Mouse (Mus musculus) CH12.LX (cell line): ENCODE measurements around the gene Brip1. TPM values are rescaled to one million over a fixed set of nuclear protein-coding genes. Genes with fewer than 3 reads are reported as not detected.

ENCODE experiments used
- DNase-seq: peaks from one replicate; pipeline ENCODE4 v3.0.0-alpha.2; 2013; ENCODE audit errors: extremely low read depth
- H3K27ac ChIP-seq: 2 replicates; pipeline ENCODE4 v1.5.1; 2012; ENCODE audit warnings: low read depth, mild to moderate bottlenecking, control low read depth, moderate library complexity; ENCODE audit not compliant: insufficient read depth
- H3K27me3 ChIP-seq: replicated peaks from 2 replicates; pipeline ENCODE3; 2012; ENCODE audit warnings: inconsistent platforms
- H3K36me3 ChIP-seq, 2 experiments: replicated peaks in 1 of 2; 2 replicates each; pipeline versions ENCODE3 to v1.6.1; 2012; ENCODE audit warnings: inconsistent platforms in 1 of 2, low read length in 1 of 2, mild to moderate bottlenecking in 1 of 2, mixed read lengths in 1 of 2, moderate library complexity in 1 of 2; ENCODE audit not compliant: control insufficient read depth in 1 of 2, insufficient read depth in 1 of 2
- H3K4me1 ChIP-seq, 2 experiments: 2 replicates each; pipeline ENCODE4 v1.6.1; 2012; ENCODE audit warnings: inconsistent platforms in 1 of 2, moderate library complexity in 1 of 2; ENCODE audit not compliant: insufficient read depth in 2 of 2, control insufficient read depth in 1 of 2
- H3K4me2 ChIP-seq: 2 replicates; pipeline ENCODE4 v1.6.1; 2012; ENCODE audit warnings: low read depth, mild to moderate bottlenecking, control low read depth; ENCODE audit not compliant: poor library complexity, insufficient read depth, severe bottlenecking
- H3K4me3 ChIP-seq, 3 experiments: fragments of 150-350 bp in 1 of 3; sonication (generic) in 1 of 3; replicated peaks in 1 of 3; 2 replicates each; pipeline versions ENCODE3 to v1.5.1; 2011 to 2012; ENCODE audit warnings: low read depth in 2 of 3, low read length in 2 of 3, mild to moderate bottlenecking in 2 of 3, moderate library complexity in 2 of 3, control low read depth in 1 of 3, improper control_type of control experiment in 1 of 3, inconsistent platforms in 1 of 3, mixed read lengths in 1 of 3; ENCODE audit not compliant: poor library complexity in 1 of 3
- H3K79me2 ChIP-seq: replicated peaks from 2 replicates; pipeline ENCODE4 v1.6.1; 2012; ENCODE audit warnings: mild to moderate bottlenecking, moderate library complexity; ENCODE audit not compliant: control insufficient read depth, poor library complexity, insufficient read depth, severe bottlenecking; ENCODE audit errors: extremely low read depth
- H3K9ac ChIP-seq: 2 replicates; pipeline ENCODE4 v1.6.1; 2012; ENCODE audit warnings: low read depth, mild to moderate bottlenecking, control low read depth, moderate library complexity; ENCODE audit not compliant: insufficient read depth
- H3K9me3 ChIP-seq: replicated peaks from 2 replicates; pipeline ENCODE3; 2012; ENCODE audit warnings: low read length, inconsistent platforms, mixed read lengths
- BHLHE40 ChIP-seq: IDR thresholded peaks from 2 replicates; pipeline ENCODE4 v1.6.1; 2011; ENCODE audit warnings: mild to moderate bottlenecking, low read depth, low read length, improper control_type of control experiment
- CHD2 ChIP-seq: IDR thresholded peaks from 2 replicates; pipeline ENCODE4 v1.6.1; 2011; ENCODE audit warnings: low read length, improper control_type of control experiment
- E2F4 ChIP-seq: IDR thresholded peaks from 2 replicates; pipeline ENCODE4 v1.6.1; 2011; ENCODE audit warnings: low read depth, low read length, improper control_type of control experiment; ENCODE audit not compliant: insufficient replicate concordance
- ELF1 ChIP-seq: IDR thresholded peaks from 2 replicates; pipeline ENCODE4 v1.6.1; 2014; ENCODE audit warnings: low read depth, mild to moderate bottlenecking, inconsistent platforms, low read length, improper control_type of control experiment
- EP300 ChIP-seq: IDR thresholded peaks from 2 replicates; pipeline ENCODE4 v1.6.1; 2011; ENCODE audit warnings: low read length, improper control_type of control experiment
- ETS1 ChIP-seq: conservative IDR thresholded peaks from 2 replicates; pipeline ENCODE4 v1.6.1; 2012; ENCODE audit warnings: low read depth, mild to moderate bottlenecking, inconsistent platforms, low read length, improper control_type of control experiment, moderate library complexity
- GABPA ChIP-seq: IDR thresholded peaks from 2 replicates; pipeline ENCODE4 v1.6.1; 2012; ENCODE audit warnings: low read depth, low read length, improper control_type of control experiment, inconsistent platforms; ENCODE audit not compliant: insufficient replicate concordance
- IRF4 ChIP-seq: IDR thresholded peaks from 2 replicates; pipeline ENCODE4 v1.6.1; 2014; ENCODE audit warnings: low read depth, mild to moderate bottlenecking, inconsistent platforms, low read length, improper control_type of control experiment
- KAT2A ChIP-seq: IDR thresholded peaks from 2 replicates; pipeline ENCODE4 v1.6.1; 2012; ENCODE audit warnings: low read length, improper control_type of control experiment, inconsistent platforms; ENCODE audit not compliant: insufficient replicate concordance
- PAX5 ChIP-seq: IDR thresholded peaks from 2 replicates; pipeline ENCODE4 v1.6.1; 2012; ENCODE audit warnings: low read length, inconsistent platforms, mixed read lengths
- RAD21 ChIP-seq: IDR thresholded peaks from 2 replicates; pipeline ENCODE4 v1.6.1; 2011; ENCODE audit warnings: low read depth, mild to moderate bottlenecking, low read length, improper control_type of control experiment, moderate library complexity
- SIN3A ChIP-seq: IDR thresholded peaks from 2 replicates; pipeline ENCODE4 v1.6.1; 2012; ENCODE audit warnings: low read length, improper control_type of control experiment, inconsistent platforms
- SMC3 ChIP-seq: IDR thresholded peaks from 2 replicates; pipeline ENCODE4 v1.6.1; 2011; ENCODE audit warnings: low read depth, low read length, improper control_type of control experiment
- TBP ChIP-seq: conservative IDR thresholded peaks from 2 replicates; pipeline ENCODE4 v1.6.1; 2011; ENCODE audit warnings: low read depth, low read length, improper control_type of control experiment
- USF2 ChIP-seq: conservative IDR thresholded peaks from 2 replicates; pipeline ENCODE4 v1.6.1; 2011; ENCODE audit warnings: low read depth, low read length, improper control_type of control experiment
- ZC3H11A ChIP-seq: IDR thresholded peaks from 2 replicates; pipeline ENCODE4 v1.6.1; 2012; ENCODE audit warnings: low read depth, mild to moderate bottlenecking, inconsistent platforms, low read length, improper control_type of control experiment
- ZMIZ1 ChIP-seq: IDR thresholded peaks from 2 replicates; pipeline ENCODE4 v1.6.1; 2012; ENCODE audit warnings: low read depth, mild to moderate bottlenecking, inconsistent platforms, low read length, improper control_type of control experiment
- dilution Hi-C: fragments of 300-500 bp; cut with MboI; formaldehyde crosslinking; loops from 2 replicates; pipeline ENCODE4 v1.14.3; 2020; ENCODE audit warnings: low sequenced_read_pairs; ENCODE audit not compliant: extremely low pct_unique_long_range_greater_than_20kb, extremely low pct_ligation_motif_present
- in situ Hi-C: fragments of 300-500 bp; cut with MboI; formaldehyde crosslinking; loops from 3 replicates; pipeline ENCODE4 v1.14.3; 2019; ENCODE audit warnings: low sequenced_read_pairs, low pct_ligation_motif_present, low pct_unique_long_range_greater_than_20kb, mixed read lengths
- polyA plus RNA-seq: library from polyadenylated mRNA; unstranded; fragments of >175 nt; gene quantifications from 2 replicates; pipeline ENCODE4 v1.2.1, GENCODE M21; 2012; ENCODE audit warnings: low read depth; ENCODE audit not compliant: insufficient read length
- total RNA-seq, 2 experiments: library from RNA; depleted of rRNA; stranded (reverse); fragments of 300-350 nt in 1 of 2; fragments of >200 nt in 1 of 2; gene quantifications; 2 replicates each; pipeline ENCODE4 v1.2.3; 2012 to 2014

Gene Brip1
- total and polyA plus RNA-seq, 3 experiments = 21.1 to 26.1 (median 24.9) TPM

- no peak for DNase-seq
- Histone ChIP-seq H3K4me1 (peaks cover 3 to 34% of the 10 kb centered on the region in 2 experiments), H3K9me3 (no peaks in the 10 kb centered on the region), H3K27me3 (no peaks in the 10 kb centered on the region), H3K4me2 (no peak overlapping the region), H3K9ac (no peak overlapping the region), H3K36me3 (peaks cover 54 to 76% of the 10 kb centered on the region in 2 experiments), H3K4me3 (no peak overlapping the region), H3K27ac (no peak overlapping the region), H3K79me2 (peaks cover 56% of the 10 kb centered on the region)
- dilution Hi-C loops = no loop called here
- TF ChIP-seq RAD21 (no peak), TBP (no peak), EP300 (no peak), SIN3A (no peak), IRF4 (no peak), ELF1 (no peak), SMC3 (no peak), PAX5 (no peak), KAT2A (no peak), ZMIZ1 (no peak), E2F4 (no peak), USF2 (no peak), CHD2 (no peak)
- in situ Hi-C loops = no loop called here
Measured at GRCm38 (mm10) chr11:86205876-86206275, 4.9 kb upstream of the Brip1 start.

- in situ Hi-C loops = no loop called here
- H3K79me2 ChIP-seq = peaks cover 56% of the 10 kb centered on the region
- dilution Hi-C loops = no loop called here
Measured at GRCm38 (mm10) chr11:86205031-86205430, 4.0 kb upstream of the Brip1 start.

More at GRCm38 (mm10) chr11:86205031-86205430, 4.0 kb upstream of the Brip1 start:
- Histone ChIP-seq H3K9me3 (no peaks in the 10 kb centered on the region), H3K4me2 (no peak overlapping the region), H3K4me3 (no peak overlapping the region)
- TF ChIP-seq ETS1 (no peak), ZC3H11A (no peak), GABPA (no peak), SMC3 (no peak), BHLHE40 (no peak)
- TF ChIP-seq, all 38 proteins: peak for 0
- Histone ChIP-seq H3K4me1 (peaks cover 3 to 34% of the 10 kb centered on the region in 2 experiments), H3K27me3 (no peaks in the 10 kb centered on the region), H3K9ac (no peak overlapping the region), H3K27ac (no peak overlapping the region), H3K36me3 (peaks cover 54 to 73% of the 10 kb centered on the region in 2 experiments)
- DNase-seq = no peak
